Mouse (Mus musculus): ENCODE measurements around the gene Srsf4.

Gene Srsf4
- long read RNA-seq, experiment 1, transcript Srsf4-202 (6 exons, 2,257 nt), result major isoform, 31 of 36 reads
- long read RNA-seq, experiment 1, partial matches to known transcripts, result 4 of 36 reads
- long read RNA-seq, experiment 1, other reads (novel, unspliced or antisense), result 1 of 36 reads
- long read RNA-seq, experiment 2, transcript Srsf4-202 (6 exons, 2,257 nt), result major isoform, 22 of 25 reads
- long read RNA-seq, experiment 2, partial matches to known transcripts, result 0 of 25 reads
- long read RNA-seq, experiment 2, other reads (novel, unspliced or antisense), result 3 of 25 reads

DNA sequence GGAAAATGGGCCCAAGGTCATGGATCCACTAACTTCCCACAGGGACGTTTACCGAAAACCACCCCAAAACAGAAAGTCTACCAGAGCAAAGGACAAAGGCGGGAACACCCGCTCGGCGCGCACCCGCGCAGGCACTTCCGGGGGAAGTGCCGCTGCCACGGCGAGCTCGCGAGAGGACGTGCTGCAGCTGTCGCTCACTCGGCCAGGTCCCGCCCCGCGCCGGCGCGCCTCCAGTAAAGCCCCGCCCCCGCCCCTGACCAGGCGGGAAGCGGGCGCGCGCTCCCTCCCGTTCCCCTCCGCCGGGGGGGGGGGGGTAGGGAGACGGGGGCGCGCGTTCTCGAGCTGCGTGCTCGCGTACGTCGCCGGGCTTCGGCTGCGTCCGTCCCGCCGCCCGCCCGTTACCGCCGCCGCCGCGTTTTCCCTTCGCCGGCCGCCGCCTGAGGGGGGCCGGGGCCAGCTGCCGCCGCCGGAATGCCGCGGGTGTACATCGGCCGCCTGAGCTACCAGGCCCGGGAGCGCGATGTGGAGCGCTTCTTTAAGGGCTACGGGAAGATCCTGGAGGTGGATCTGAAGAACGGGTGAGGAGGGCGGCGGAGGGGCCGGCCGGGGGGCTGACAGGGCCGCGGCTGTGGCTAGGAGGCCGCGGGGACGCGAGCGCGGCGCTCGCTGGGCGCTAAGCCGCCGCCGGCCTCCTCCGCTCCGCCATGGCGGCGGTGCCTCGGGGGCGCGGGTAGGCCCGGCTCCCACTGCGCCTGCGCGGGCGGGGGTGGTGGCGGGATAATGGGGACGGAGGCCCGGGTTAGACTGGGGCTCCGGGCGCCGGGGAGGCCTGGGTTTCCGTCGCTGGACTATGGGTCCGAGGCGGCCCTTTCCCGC, at the start of gene Srsf4:
Srsf4 (plus strand) TSS at position 325 of the 876 bp plus-strand sequence.
- intact Hi-C loops (cut with DNase I), result no loop called here

DNA sequence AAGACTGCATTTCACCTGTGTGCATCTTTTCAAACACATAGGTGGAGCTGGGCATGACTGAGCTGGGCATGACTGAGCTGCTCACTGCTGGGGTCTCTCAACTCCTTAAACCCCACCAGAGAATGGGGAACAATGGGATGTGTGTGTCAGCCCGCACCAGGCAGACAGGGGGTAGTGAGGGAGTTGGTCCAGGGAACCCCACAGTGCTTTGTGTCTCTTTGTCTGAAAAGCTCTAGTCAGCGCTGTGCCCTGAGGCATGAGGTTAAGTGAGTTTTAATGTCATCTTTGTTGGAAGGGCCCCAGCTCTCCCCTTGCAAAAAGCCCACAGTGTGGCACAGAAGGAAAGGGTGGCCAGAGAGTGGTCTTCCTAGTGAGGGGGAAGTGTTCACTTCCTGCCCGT, 48.5 kb upstream of the Srsf4 start:
- intact Hi-C loops (cut with DNase I), result no loop called here

GRCm38 (mm10) chr4:131825830-131826229, 47.6 kb upstream of the Srsf4 start:
- intact Hi-C loops (cut with DNase I), result no loop called here

DNA sequence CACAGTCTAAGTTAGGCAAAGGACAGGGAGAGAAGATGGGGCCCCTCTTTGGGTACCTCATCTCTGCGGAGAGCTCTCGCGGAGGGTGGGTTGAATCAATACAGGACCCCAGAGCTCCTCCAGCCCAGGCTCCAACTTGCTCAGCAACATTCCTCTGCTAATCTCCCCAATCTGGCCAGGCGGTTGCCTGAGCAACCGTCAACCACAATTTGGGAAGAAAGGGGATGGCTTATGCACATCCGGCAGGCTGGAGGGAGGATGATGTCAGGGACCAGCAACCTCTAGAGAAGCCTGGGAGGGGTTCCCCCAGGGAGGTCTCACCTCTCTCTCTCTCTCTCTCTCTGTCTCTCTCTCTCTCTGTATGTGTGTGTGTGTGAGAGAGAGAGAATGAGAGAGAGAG, 46.5 kb upstream of the Srsf4 start:
- intact Hi-C loops (cut with DNase I), result no loop called here

- intact Hi-C loops (cut with DNase I), result no loop called here
Measured at GRCm38 (mm10) chr4:131829123-131829522, 44.3 kb upstream of the Srsf4 start.

- intact Hi-C loops (cut with DNase I), result loop anchor here (10.0 kb wide), 2 partner anchors 347 to 427 kb away; no protein-coding TSS in a partner anchor
Measured at GRCm38 (mm10) chr4:131831546-131832045, 41.8 kb upstream of the Srsf4 start.

- intact Hi-C loops (cut with DNase I), result loop anchor here (10.0 kb wide), 2 partner anchors 348 to 428 kb away; no protein-coding TSS in a partner anchor
Measured at GRCm38 (mm10) chr4:131832759-131833407, 40.5 kb upstream of the Srsf4 start.

- intact Hi-C loops (cut with DNase I), result loop anchor here (10.0 kb wide), 2 partner anchors 349 to 429 kb away; no protein-coding TSS in a partner anchor
Measured at GRCm38 (mm10) chr4:131833971-131834609, 39.3 kb upstream of the Srsf4 start.

GRCm38 (mm10) chr4:131836351-131836881, 37.0 kb upstream of the Srsf4 start:
- intact Hi-C loops (cut with DNase I), result loop anchor here (5.0 to 10.0 kb wide), 5 partner anchors 114 to 874 kb away; no protein-coding TSS in a partner anchor

GRCm38 (mm10) chr4:131836891-131837491, 36.4 kb upstream of the Srsf4 start:
- intact Hi-C loops (cut with DNase I), result loop anchor here (5.0 to 10.0 kb wide), 5 partner anchors 115 to 875 kb away; no protein-coding TSS in a partner anchor

- intact Hi-C loops (cut with DNase I), result loop anchor here (2.0 to 10.0 kb wide), 6 partner anchors 53 to 876 kb away; no protein-coding TSS in a partner anchor
Measured at GRCm38 (mm10) chr4:131837872-131838524, 35.4 kb upstream of the Srsf4 start, which contains the start of gene Ptpru. Gene Ptpru (minus strand): TSS chr4:131838288.

DNA sequence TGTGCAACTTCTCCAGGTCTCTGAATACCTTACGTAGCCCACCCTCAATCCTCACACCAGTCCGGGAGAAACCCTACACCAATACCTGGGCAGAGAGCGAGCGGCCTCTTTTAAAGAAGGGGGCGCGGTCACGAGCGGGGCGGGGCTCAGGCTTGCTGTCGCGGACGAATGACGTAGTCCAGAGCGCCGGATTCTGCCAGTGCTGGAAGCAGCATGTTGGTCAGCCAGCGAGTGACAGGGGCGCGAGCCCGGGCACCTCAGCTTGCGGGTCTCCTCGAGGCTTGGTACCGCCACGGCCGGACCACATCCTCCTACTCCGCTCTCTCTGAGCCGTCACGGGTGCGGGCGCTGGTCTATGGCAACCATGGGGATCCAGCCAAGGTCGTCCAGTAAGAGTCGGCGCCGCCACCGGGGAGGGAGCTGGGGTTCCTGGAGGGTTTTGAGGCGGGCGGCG, 30.1 kb upstream of the Srsf4 start, which contains the start of gene Mecr:
Mecr (plus strand) TSS at position 181 of the 454 bp plus-strand sequence.
- intact Hi-C loops (cut with DNase I), result no loop called here

- intact Hi-C loops (cut with DNase I), result no loop called here
Measured at GRCm38 (mm10) chr4:131845991-131846778, 27.2 kb upstream of the Srsf4 start.

DNA sequence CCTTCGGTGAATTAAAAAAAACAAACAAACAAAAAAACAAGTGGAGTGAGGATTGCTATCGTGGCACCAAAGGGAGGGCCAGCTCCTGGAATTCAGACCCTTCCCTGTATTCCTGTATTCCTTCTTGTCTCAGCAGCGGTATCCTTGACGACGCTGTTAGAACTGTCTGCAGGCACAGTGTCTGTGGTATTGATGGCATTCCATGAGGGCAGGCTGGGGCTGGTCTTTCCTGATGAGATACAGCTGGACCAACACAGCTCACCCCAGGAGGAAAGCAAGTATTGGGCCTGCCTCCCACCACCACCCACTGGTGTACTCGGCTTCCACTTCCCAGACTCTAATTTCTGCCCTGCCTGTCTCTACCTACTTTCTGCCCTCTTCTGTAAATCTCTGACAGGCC, 25.3 kb upstream of the Srsf4 start:
- intact Hi-C loops (cut with DNase I), result no loop called here

DNA sequence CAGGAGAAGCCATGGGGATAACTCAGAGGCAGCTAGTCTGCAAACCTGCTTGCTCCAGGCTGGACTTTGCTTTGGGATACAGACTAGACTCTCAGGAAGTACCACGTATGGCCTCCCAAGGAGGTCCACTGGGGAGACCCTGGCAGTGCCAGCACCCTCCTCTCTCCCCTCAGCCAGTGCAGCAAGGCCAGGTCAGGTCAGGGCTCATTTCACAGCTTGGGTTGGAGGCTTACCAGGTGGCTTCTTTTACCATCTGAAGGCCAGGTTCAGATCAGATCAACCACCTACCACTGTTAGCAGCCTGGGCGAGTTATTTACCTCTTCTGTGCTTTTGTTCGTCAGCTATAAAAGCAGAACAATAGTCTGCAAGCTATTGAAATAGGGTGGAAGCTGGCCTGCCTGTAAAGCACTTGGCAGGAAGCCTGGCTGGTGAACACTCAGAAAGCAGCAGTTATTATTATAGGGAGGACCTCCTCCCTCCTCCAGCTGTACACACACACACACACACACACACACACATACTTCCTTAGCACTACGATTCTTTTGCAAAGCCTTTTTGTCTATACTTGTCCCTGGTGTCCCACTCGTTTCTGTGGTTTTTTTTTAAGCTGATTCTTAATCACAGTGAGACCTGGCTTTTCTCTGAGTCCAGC, 23.3 kb upstream of the Srsf4 start:
- intact Hi-C loops (cut with DNase I), result no loop called here

- intact Hi-C loops (cut with DNase I), result no loop called here
Measured at GRCm38 (mm10) chr4:131854950-131855349, 18.5 kb upstream of the Srsf4 start.

- intact Hi-C loops (cut with DNase I), result loop anchor here (5.0 to 10.0 kb wide), 2 partner anchors 114 to 217 kb away; partner anchors contain the start of gene Epb41
Measured at GRCm38 (mm10) chr4:131860492-131861340, 12.7 kb upstream of the Srsf4 start.
